Mouse (Mus musculus) liver, adult 2 months (tissue): ENCODE results near the gene Acvr1b. TPM values are rescaled to one million over a fixed set of nuclear protein-coding genes. Genes with fewer than 3 reads are reported as not detected.

Experiments
- DNase-seq: peaks from one replicate; pipeline ENCODE4 v3.0.0-alpha.2; 2011; ENCODE audit warnings: low read depth, low spot score; ENCODE audit errors: extremely low read depth
- H3K27ac ChIP-seq: fragments of 200-500 bp; replicated peaks from 2 replicates; pipeline ENCODE4 v1.5.1; 2012; ENCODE audit warnings: low read depth, mild to moderate bottlenecking, control low read depth, inconsistent platforms, low read length; ENCODE audit not compliant: insufficient read depth
- H3K27me3 ChIP-seq: fragments of 200-500 bp; 2 replicates; pipeline ENCODE4 v1.6.1; 2012; ENCODE audit warnings: mild to moderate bottlenecking, moderate library complexity, low read length, inconsistent platforms; ENCODE audit not compliant: control insufficient read depth, insufficient read depth
- H3K36me3 ChIP-seq: fragments of 200-500 bp; 2 replicates; pipeline ENCODE4 v1.6.1; 2012; ENCODE audit warnings: low read length, inconsistent platforms; ENCODE audit not compliant: control insufficient read depth, insufficient read depth
- H3K4me1 ChIP-seq: fragments of 200-500 bp; 2 replicates; pipeline ENCODE4 v1.6.1; 2011; ENCODE audit warnings: low read length; ENCODE audit not compliant: control insufficient read depth, insufficient read depth
- H3K4me3 ChIP-seq: fragments of 200-500 bp; 2 replicates; pipeline ENCODE4 v1.5.1; 2011; ENCODE audit warnings: low read depth, mild to moderate bottlenecking, control low read depth, low read length, moderate library complexity; ENCODE audit not compliant: insufficient read depth
- H3K79me2 ChIP-seq: fragments of 200-500 bp; 2 replicates; pipeline ENCODE4 v1.6.1; 2012; ENCODE audit warnings: inconsistent platforms, mild to moderate bottlenecking, low read length, moderate library complexity; ENCODE audit not compliant: control insufficient read depth, insufficient read depth
- H3K9ac ChIP-seq: fragments of 200-500 bp; 2 replicates; pipeline ENCODE4 v1.6.1; 2012; ENCODE audit warnings: low read depth, mild to moderate bottlenecking, control low read depth, inconsistent platforms, low read length
- CTCF ChIP-seq: fragments of 200-500 bp; IDR thresholded peaks from 2 replicates; pipeline ENCODE4 v1.5.1; 2011; ENCODE audit warnings: low read depth, low read length, control low read depth
- POLR2A ChIP-seq: fragments of 200-500 bp; IDR thresholded peaks from 2 replicates; pipeline ENCODE4 v1.6.1; 2011; ENCODE audit warnings: low read length, control low read depth; ENCODE audit not compliant: insufficient read depth; ENCODE audit errors: extremely low read depth
- WGBS: fragments of 180-500 bp; shearing (Covaris S2); methylation state at CpG from one replicate; pipeline ENCODE4 v1.1.7; 2018; 5-methylcytosine and 5-hydroxymethylcytosine counted together
- polyA plus RNA-seq: library from polyadenylated mRNA; depleted of rRNA; stranded (reverse); fragments of >200 nt; gene quantifications from 2 replicates; pipeline ENCODE4 v1.2.3, GENCODE M21; 2012
- total RNA-seq: library from RNA; depleted of rRNA; stranded (reverse); fragments of >200 nt; gene quantifications from 2 replicates; pipeline ENCODE4 v1.2.3, GENCODE M21; 2014

Gene Acvr1b
- total and polyA plus RNA-seq, 2 experiments, result 5.0 to 9.6 TPM

- H3K4me1 ChIP-seq, result peaks cover 40% of the 10 kb centered on the region
- no peaks in the 10 kb centered on the region for H3K79me2 ChIP-seq
- H3K27me3 ChIP-seq, result no peaks in the 10 kb centered on the region
- H3K27ac ChIP-seq, result peak overlapping the region; percentile 68
- peak; percentile 86 for DNase-seq
- TF ChIP-seq POLR2A (no peak), CTCF (no peak)
- 0 out of 2 replicates have a peak overlapping the region, but pooled peaks have one; percentile 13 for H3K9ac ChIP-seq
- no peak overlapping the region for H3K4me3 ChIP-seq
- no peaks in the 10 kb centered on the region; the same call in 1 of the 2 replicates for H3K36me3 ChIP-seq
- WGBS, result 35% methylated on average over 16 of the region's 16 CpGs
These were observed 21.3 kb downstream of the Acvr1b start for GRCm38 (mm10) chr15:101194951-101195823.

- Histone ChIP-seq H3K27ac (peak overlapping the region; percentile 68), H3K9ac (no peak overlapping the region; the same call in 1 of the 2 replicates), H3K27me3 (no peaks in the 10 kb centered on the region), H3K4me1 (peaks cover 32% of the 10 kb centered on the region), H3K36me3 (no peaks in the 10 kb centered on the region; the same call in 1 of the 2 replicates), H3K79me2 (no peaks in the 10 kb centered on the region), H3K4me3 (no peak overlapping the region)
- no peak for TF ChIP-seq CTCF
- no peak for TF ChIP-seq POLR2A
- 93% methylated on average over 8 of the region's 8 CpGs for WGBS
- DNase-seq, result no peak
These were observed 22.4 kb downstream of the Acvr1b start for GRCm38 (mm10) chr15:101196079-101196795.

- no peak overlapping the region for H3K4me3 ChIP-seq
- no peaks in the 10 kb centered on the region for H3K79me2 ChIP-seq
- H3K27me3 ChIP-seq, result no peaks in the 10 kb centered on the region
- H3K4me1 ChIP-seq, result peaks cover 30% of the 10 kb centered on the region
- TF ChIP-seq POLR2A, result no peak
- no peak for TF ChIP-seq CTCF
- peak; percentile 55 for DNase-seq
- no peak overlapping the region for H3K27ac ChIP-seq
- no peak overlapping the region for H3K9ac ChIP-seq
- H3K36me3 ChIP-seq, result no peaks in the 10 kb centered on the region; the same call in 1 of the 2 replicates
These were observed 23.1 kb downstream of the Acvr1b start for GRCm38 (mm10) chr15:101196961-101197360.

GRCm38 (mm10) chr15:101197497-101198179 lies 23.8 kb downstream of the Acvr1b start:
- H3K4me3 ChIP-seq, result no peak overlapping the region
- no peaks in the 10 kb centered on the region for H3K27me3 ChIP-seq
- H3K27ac ChIP-seq, result no peak overlapping the region
- DNase-seq, result no peak
- no peak overlapping the region for H3K9ac ChIP-seq
- no peaks in the 10 kb centered on the region; the same call in 1 of the 2 replicates for H3K36me3 ChIP-seq
- peaks cover 30% of the 10 kb centered on the region for H3K4me1 ChIP-seq
- no peaks in the 10 kb centered on the region for H3K79me2 ChIP-seq
- WGBS, result 93% methylated on average over 15 of the region's 15 CpGs
- TF ChIP-seq CTCF, result no peak

GRCm38 (mm10) chr15:101198218-101198617 lies 24.4 kb downstream of the Acvr1b start:
- peaks cover 29% of the 10 kb centered on the region for H3K4me1 ChIP-seq
- no peak overlapping the region for H3K4me3 ChIP-seq
- H3K9ac ChIP-seq, result no peak overlapping the region
- H3K27ac ChIP-seq, result no peak overlapping the region
- peak; percentile 63 for DNase-seq
- no peaks in the 10 kb centered on the region; the same call in 1 of the 2 replicates for H3K36me3 ChIP-seq
- 12% methylated on average over 3 of the region's 3 CpGs for WGBS
- H3K79me2 ChIP-seq, result no peaks in the 10 kb centered on the region
- H3K27me3 ChIP-seq, result no peaks in the 10 kb centered on the region
- TF ChIP-seq CTCF (peak; percentile 99), POLR2A (no peak)
